Mouse (Mus musculus) forebrain, embryonic 15.5 days (tissue): ENCODE data around the gene Tnrc6a. TPM values are rescaled to one million over a fixed set of nuclear protein-coding genes. Genes with fewer than 3 reads are reported as not detected.

Source experiments
- ATAC-seq: fragments of 200-750 bp; cut with Nextera tagmentation; replicated peaks from 2 replicates; pipeline ENCODE4 v1.8.0; 2017; ENCODE audit warnings: mild to moderate bottlenecking, moderate TSS enrichment, moderate library complexity
- H3K27ac ChIP-seq: fragments of 300-500 bp; sonication (generic); replicated peaks from 2 replicates; pipeline ENCODE4 v1.5.1; 2015; ENCODE audit warnings: mild to moderate bottlenecking, inconsistent platforms
- H3K27me3 ChIP-seq: fragments of 300-500 bp; sonication (generic); 2 replicates; pipeline ENCODE4 v1.6.1; 2015; ENCODE audit warnings: inconsistent platforms
- H3K36me3 ChIP-seq: fragments of 300-500 bp; sonication (generic); 2 replicates; pipeline ENCODE4 v1.6.1; 2015; ENCODE audit warnings: mild to moderate bottlenecking, inconsistent platforms
- H3K4me1 ChIP-seq: fragments of 300-500 bp; sonication (generic); 2 replicates; pipeline ENCODE4 v1.6.1; 2015; ENCODE audit warnings: inconsistent platforms
- H3K4me2 ChIP-seq: fragments of 300-500 bp; sonication (generic); replicated peaks from 2 replicates; pipeline ENCODE4 v1.6.1; 2015; ENCODE audit warnings: mild to moderate bottlenecking, inconsistent platforms
- H3K4me3 ChIP-seq: fragments of 300-500 bp; sonication (generic); 2 replicates; pipeline ENCODE4 v1.5.1; 2015; ENCODE audit warnings: mild to moderate bottlenecking, inconsistent platforms
- H3K9ac ChIP-seq: fragments of 300-500 bp; sonication (generic); replicated peaks from 2 replicates; pipeline ENCODE4 v1.6.1; 2015; ENCODE audit warnings: mild to moderate bottlenecking, inconsistent platforms
- H3K9me3 ChIP-seq: fragments of 300-500 bp; sonication (generic); 2 replicates; pipeline ENCODE4 v1.6.1; 2016; ENCODE audit warnings: inconsistent platforms
- WGBS: fragments of 180-500 bp; shearing (Covaris S2); methylation state at CpG from one replicate; pipeline ENCODE4 v1.1.7; 2015; ENCODE audit warnings: mixed read lengths; 5-methylcytosine and 5-hydroxymethylcytosine counted together
- polyA plus RNA-seq: library from polyadenylated mRNA; unstranded; fragments of >200 nt; fragmentation: Nextera tagmentation; extraction: Ambion mirVana; gene quantifications from 2 replicates; pipeline ENCODE4 v1.2.1, GENCODE M21; 2015

Gene Tnrc6a
- polyA plus RNA-seq, 1 experiment from 2014 or later, result 52.7 TPM

GRCm38 (mm10) chr7:123172101-123172500 lies 48.4 kb downstream of the Tnrc6a start:
- Histone ChIP-seq H3K9ac (no peak overlapping the region), H3K27me3 (no peaks in the 10 kb centered on the region), H3K27ac (no peak overlapping the region), H3K9me3 (no peaks in the 10 kb centered on the region), H3K36me3 (peaks cover 86% of the 10 kb centered on the region), H3K4me1 (no peaks in the 10 kb centered on the region), H3K4me2 (no peak overlapping the region), H3K4me3 (no peak overlapping the region)
- 86% methylated on average over 5 of the region's 5 CpGs for whole genome bisulfite sequencing
- no peak for ATAC-seq

GRCm38 (mm10) chr7:123177215-123177614 lies 53.5 kb downstream of the Tnrc6a start:
- Histone ChIP-seq H3K36me3 (peaks cover 81% of the 10 kb centered on the region), H3K4me2 (no peak overlapping the region), H3K9ac (no peak overlapping the region), H3K4me1 (no peaks in the 10 kb centered on the region), H3K27ac (no peak overlapping the region), H3K27me3 (no peaks in the 10 kb centered on the region), H3K4me3 (no peak overlapping the region), H3K9me3 (no peaks in the 10 kb centered on the region)
- no peak for ATAC-seq

DNA sequence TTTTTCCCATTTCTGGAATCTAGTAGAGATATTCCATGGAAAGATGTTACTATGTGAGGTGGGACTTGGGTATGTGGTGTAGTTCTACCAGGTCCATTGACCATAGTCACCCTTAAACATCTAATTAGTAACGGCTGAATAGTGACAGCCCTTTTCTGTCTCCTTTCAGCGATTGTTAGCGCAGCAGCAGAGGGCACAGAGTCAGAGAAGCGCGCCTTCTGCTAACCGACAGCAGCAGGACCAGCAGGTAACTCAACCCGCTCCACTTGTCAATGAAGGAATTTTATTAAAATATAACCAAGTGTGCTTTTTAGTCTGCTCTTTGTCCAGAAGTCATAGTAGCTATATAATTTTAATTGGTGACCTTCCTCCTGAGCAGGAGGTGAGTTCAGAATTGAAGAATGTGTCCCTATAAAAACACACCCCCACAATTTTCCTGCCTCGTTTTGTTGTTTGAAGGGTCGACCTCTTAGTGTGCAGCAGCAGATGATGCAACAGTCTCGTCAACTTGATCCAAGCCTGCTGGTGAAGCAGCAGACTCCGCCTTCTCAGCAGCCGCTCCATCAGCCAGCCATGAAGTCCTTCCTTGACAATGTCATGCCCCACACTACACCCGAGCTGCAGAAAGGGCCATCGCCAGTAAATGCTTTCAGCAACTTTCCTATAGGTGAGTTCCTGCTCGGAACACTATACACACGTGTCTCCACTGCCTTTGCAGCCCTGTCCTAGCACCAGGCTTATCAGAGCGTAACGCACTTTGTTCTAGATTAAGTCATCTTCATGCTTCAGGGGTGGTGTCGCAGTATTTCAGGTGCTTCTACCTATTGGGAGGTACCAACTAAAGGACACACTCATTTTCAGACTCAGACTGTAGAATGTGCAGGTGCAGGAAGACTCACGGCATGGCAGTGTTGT lies 58.4 kb downstream of the Tnrc6a start:
- peaks cover 87% of the 10 kb centered on the region for H3K36me3 ChIP-seq
- no peak overlapping the region for H3K4me3 ChIP-seq
- no peaks in the 10 kb centered on the region for H3K27me3 ChIP-seq
- H3K9me3 ChIP-seq, result no peaks in the 10 kb centered on the region
- no peaks in the 10 kb centered on the region for H3K4me1 ChIP-seq
- no peak overlapping the region for H3K4me2 ChIP-seq
- H3K27ac ChIP-seq, result no peak overlapping the region
- ATAC-seq, result no peak
- 82% methylated on average over 20 of the region's 20 CpGs for WGBS
- H3K9ac ChIP-seq, result no peak overlapping the region

DNA sequence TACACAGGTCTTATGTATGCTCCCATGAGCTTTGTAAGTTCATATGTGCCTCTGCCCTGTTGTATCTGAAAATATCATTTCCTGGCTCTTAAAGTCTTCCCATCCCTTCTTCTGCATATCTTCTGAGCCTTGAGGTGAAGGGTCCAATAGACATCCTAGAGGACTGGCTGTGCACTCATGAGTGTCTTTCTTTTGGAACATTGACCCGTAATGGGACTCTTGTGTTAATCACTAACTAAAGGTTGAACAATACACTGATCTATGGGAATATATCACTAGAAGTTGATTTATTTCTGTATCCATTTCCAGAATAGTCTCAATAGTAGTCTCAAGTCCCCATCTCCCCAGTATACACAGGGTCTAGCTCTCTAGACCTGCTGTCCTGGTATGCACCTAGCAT lies 61.2 kb downstream of the Tnrc6a start:
- Histone ChIP-seq H3K4me1 (no peaks in the 10 kb centered on the region), H3K4me3 (no peak overlapping the region), H3K27ac (no peak overlapping the region), H3K9ac (no peak overlapping the region), H3K27me3 (no peaks in the 10 kb centered on the region), H3K9me3 (no peaks in the 10 kb centered on the region), H3K36me3 (peaks cover 97% of the 10 kb centered on the region), H3K4me2 (no peak overlapping the region)
- WGBS, result 95% methylated on average over 1 of the region's 1 CpGs
- no peak for ATAC-seq

- no peak overlapping the region for H3K4me3 ChIP-seq
- H3K9ac ChIP-seq, result no peak overlapping the region
- H3K36me3 ChIP-seq, result peaks cover 97% of the 10 kb centered on the region
- ATAC-seq, result no peak
- H3K27ac ChIP-seq, result no peak overlapping the region
- no peaks in the 10 kb centered on the region for H3K4me1 ChIP-seq
- H3K9me3 ChIP-seq, result no peaks in the 10 kb centered on the region
- no peak overlapping the region for H3K4me2 ChIP-seq
- 81% methylated on average over 6 of the region's 6 CpGs for WGBS
- H3K27me3 ChIP-seq, result no peaks in the 10 kb centered on the region
Measured at GRCm38 (mm10) chr7:123186463-123186862, 62.8 kb downstream of the Tnrc6a start.

- 94% methylated on average over 4 of the region's 4 CpGs for WGBS
- no peak for ATAC-seq
- no peak overlapping the region for H3K9ac ChIP-seq
Measured at GRCm38 (mm10) chr7:123187246-123187645, 63.6 kb downstream of the Tnrc6a start.

DNA sequence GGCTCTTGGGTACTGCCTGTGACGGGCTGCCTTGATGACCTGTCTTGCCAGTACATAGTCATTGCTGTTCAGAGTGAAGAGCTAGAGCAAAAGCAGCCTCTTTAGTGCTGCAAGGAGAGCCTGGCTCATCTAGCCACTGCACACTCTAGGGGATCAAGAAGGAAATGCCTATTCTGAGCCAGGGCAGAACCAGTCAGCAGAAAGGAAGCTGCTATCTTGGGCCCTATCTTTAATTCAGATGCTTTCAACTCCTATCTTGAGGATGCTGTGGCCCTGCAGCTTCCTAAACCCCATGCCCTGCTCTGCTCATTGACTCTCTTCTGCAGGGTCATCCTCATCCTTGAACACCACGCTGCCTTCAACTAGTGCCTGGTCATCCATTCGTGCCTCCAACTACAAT lies 64.8 kb downstream of the Tnrc6a start:
- Histone ChIP-seq H3K27ac (no peak overlapping the region), H3K4me2 (no peak overlapping the region), H3K27me3 (no peaks in the 10 kb centered on the region), H3K36me3 (peaks cover 97% of the 10 kb centered on the region), H3K9me3 (no peaks in the 10 kb centered on the region), H3K4me1 (no peaks in the 10 kb centered on the region), H3K9ac (no peak overlapping the region), H3K4me3 (no peak overlapping the region)
- no peak for ATAC-seq
- 86% methylated on average over 3 of the region's 3 CpGs for WGBS

More at GRCm38 (mm10) chr7:123187246-123187645, 63.6 kb downstream of the Tnrc6a start:
- no peaks in the 10 kb centered on the region for H3K9me3 ChIP-seq
- H3K27ac ChIP-seq, result no peak overlapping the region
- H3K4me2 ChIP-seq, result no peak overlapping the region
- H3K4me3 ChIP-seq, result no peak overlapping the region
- H3K4me1 ChIP-seq, result no peaks in the 10 kb centered on the region
- H3K36me3 ChIP-seq, result peaks cover 97% of the 10 kb centered on the region
- no peaks in the 10 kb centered on the region for H3K27me3 ChIP-seq

DNA sequence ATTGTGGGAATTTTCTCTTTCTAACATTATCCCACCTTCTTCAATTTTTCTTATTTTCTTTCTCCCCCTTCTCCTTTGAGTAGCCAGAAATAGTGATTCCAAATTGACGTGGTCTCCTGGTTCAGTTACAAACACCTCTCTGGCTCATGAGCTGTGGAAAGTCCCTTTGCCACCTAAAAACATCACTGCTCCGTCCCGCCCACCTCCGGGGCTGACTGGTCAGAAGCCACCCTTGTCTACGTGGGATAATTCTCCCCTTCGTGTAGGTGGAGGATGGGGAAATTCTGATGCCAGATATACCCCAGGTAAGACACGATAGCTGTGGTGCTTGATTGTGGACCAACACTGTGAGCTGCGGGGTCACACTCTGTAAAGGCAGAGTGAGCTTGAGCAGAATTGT lies 66.1 kb downstream of the Tnrc6a start:
- Histone ChIP-seq H3K4me1 (no peaks in the 10 kb centered on the region), H3K4me3 (no peak overlapping the region), H3K27me3 (no peaks in the 10 kb centered on the region), H3K4me2 (no peak overlapping the region), H3K9me3 (no peaks in the 10 kb centered on the region), H3K27ac (no peak overlapping the region), H3K9ac (no peak overlapping the region), H3K36me3 (peaks cover 94% of the 10 kb centered on the region)
- no peak for ATAC-seq
- 94% methylated on average over 8 of the region's 8 CpGs for WGBS

GRCm38 (mm10) chr7:123191731-123192130 lies 68.0 kb downstream of the Tnrc6a start:
- WGBS, result 94% methylated on average over 5 of the region's 5 CpGs
- H3K27ac ChIP-seq, result no peak overlapping the region
- no peak overlapping the region for H3K4me3 ChIP-seq
- ATAC-seq, result no peak
- no peaks in the 10 kb centered on the region for H3K9me3 ChIP-seq
- no peak overlapping the region for H3K9ac ChIP-seq
- no peaks in the 10 kb centered on the region for H3K4me1 ChIP-seq
- H3K27me3 ChIP-seq, result no peaks in the 10 kb centered on the region
- H3K4me2 ChIP-seq, result no peak overlapping the region
- H3K36me3 ChIP-seq, result peaks cover 84% of the 10 kb centered on the region

- 94% methylated on average over 12 of the region's 12 CpGs for WGBS
- no peak overlapping the region for H3K4me2 ChIP-seq
- no peak overlapping the region for H3K27ac ChIP-seq
- no peaks in the 10 kb centered on the region for H3K9me3 ChIP-seq
- H3K27me3 ChIP-seq, result no peaks in the 10 kb centered on the region
- ATAC-seq, result no peak
- H3K9ac ChIP-seq, result no peak overlapping the region
- H3K4me1 ChIP-seq, result no peaks in the 10 kb centered on the region
- H3K4me3 ChIP-seq, result no peak overlapping the region
- peaks cover 72% of the 10 kb centered on the region for H3K36me3 ChIP-seq
Measured at GRCm38 (mm10) chr7:123193201-123193600, 69.5 kb downstream of the Tnrc6a start.

- Histone ChIP-seq H3K4me3 (no peak overlapping the region), H3K4me1 (no peaks in the 10 kb centered on the region), H3K27ac (no peak overlapping the region), H3K9me3 (no peaks in the 10 kb centered on the region), H3K9ac (no peak overlapping the region), H3K4me2 (no peak overlapping the region), H3K36me3 (peaks cover 57% of the 10 kb centered on the region), H3K27me3 (no peaks in the 10 kb centered on the region)
- ATAC-seq, result no peak
- WGBS, result 94% methylated on average over 8 of the region's 8 CpGs
Measured at GRCm38 (mm10) chr7:123194696-123195095, 71.0 kb downstream of the Tnrc6a start.

- Histone ChIP-seq H3K27ac (no peak overlapping the region), H3K9ac (no peak overlapping the region), H3K9me3 (no peaks in the 10 kb centered on the region), H3K27me3 (no peaks in the 10 kb centered on the region), H3K4me3 (no peak overlapping the region), H3K4me2 (no peak overlapping the region), H3K4me1 (no peaks in the 10 kb centered on the region), H3K36me3 (peaks cover 39% of the 10 kb centered on the region)
- 93% methylated on average over 5 of the region's 5 CpGs for WGBS
- ATAC-seq, result no peak
Measured at GRCm38 (mm10) chr7:123196432-123196831, 72.7 kb downstream of the Tnrc6a start.

GRCm38 (mm10) chr7:123198695-123199094 lies 75.0 kb downstream of the Tnrc6a start:
- ATAC-seq, result no peak
- peaks cover 19% of the 10 kb centered on the region for H3K36me3 ChIP-seq
- 86% methylated on average over 10 of the region's 10 CpGs for WGBS
- no peak overlapping the region for H3K9ac ChIP-seq
- no peak overlapping the region for H3K4me3 ChIP-seq
- H3K4me1 ChIP-seq, result no peaks in the 10 kb centered on the region
- H3K4me2 ChIP-seq, result no peak overlapping the region
- H3K9me3 ChIP-seq, result no peaks in the 10 kb centered on the region
- no peak overlapping the region for H3K27ac ChIP-seq
- no peaks in the 10 kb centered on the region for H3K27me3 ChIP-seq
